Mouse (Mus musculus): ENCODE results near the gene Pnpla3. TPM values are rescaled to one million over a fixed set of nuclear protein-coding genes. Genes with fewer than 3 reads are reported as not detected.
A peak's percentile ranks its signal among the peaks of the same experiment; 100 is the strongest.

Gene Pnpla3
- polyA plus RNA-seq, 1 experiment from 2014 or later: 0.10 TPM

GRCm38 (mm10) chr15:84231113-84231712 is 63.6 kb downstream of the Pnpla3 start:
- Histone ChIP-seq H3K9me3 (replicated peaks) (no peaks in the 10 kb centered on the region), H3K4me1 (peaks cover 50% of the 10 kb centered on the region), H3K27ac (peak overlapping the region; percentile 91), H3K36me3 (peaks cover 15% of the 10 kb centered on the region), H3K4me3 (peak overlapping the region; percentile 66), H3K27me3 (ENCODE audit: low read depth, poor library complexity, severe bottlenecking) (no peaks in the 10 kb centered on the region)
- peak; percentile 63 for DNase-seq (ENCODE audit: low spot score)
- WGBS: 2% methylated on average over 16 of the region's 16 CpGs

- Histone ChIP-seq H3K9me3 (replicated peaks) (no peaks in the 10 kb centered on the region), H3K4me1 (peaks cover 45% of the 10 kb centered on the region), H3K4me3 (peak within 1 kb of the TSS; percentile 66), H3K36me3 (peaks cover 15% of the 10 kb centered on the region), H3K27ac (peak within 1 kb of the TSS; percentile 91), H3K27me3 (ENCODE audit: low read depth, poor library complexity, severe bottlenecking) (no peaks in the 10 kb centered on the region)
- under 1% methylated on average over 53 of the region's 53 CpGs for WGBS
- peak; percentile 79 for DNase-seq (ENCODE audit: low spot score)
These were observed 64.3 kb downstream of the Pnpla3 start, which contains the start of gene Parvb for GRCm38 (mm10) chr15:84231721-84232561. Parvb (plus strand) TSS chr15:84232043.

GRCm38 (mm10) chr15:84232609-84233008 is 65.0 kb downstream of the Pnpla3 start:
- peak overlapping the region; percentile 66 for H3K4me3 ChIP-seq
- H3K36me3 ChIP-seq: peaks cover 15% of the 10 kb centered on the region
- no peak for DNase-seq (ENCODE audit: low spot score)
- no peaks in the 10 kb centered on the region for H3K9me3 ChIP-seq (replicated peaks)
- peak overlapping the region; percentile 91 for H3K27ac ChIP-seq
- 4% methylated on average over 8 of the region's 8 CpGs for WGBS
- peaks cover 52% of the 10 kb centered on the region for H3K4me1 ChIP-seq
- no peaks in the 10 kb centered on the region for H3K27me3 ChIP-seq (ENCODE audit: low read depth, poor library complexity, severe bottlenecking)

DNA sequence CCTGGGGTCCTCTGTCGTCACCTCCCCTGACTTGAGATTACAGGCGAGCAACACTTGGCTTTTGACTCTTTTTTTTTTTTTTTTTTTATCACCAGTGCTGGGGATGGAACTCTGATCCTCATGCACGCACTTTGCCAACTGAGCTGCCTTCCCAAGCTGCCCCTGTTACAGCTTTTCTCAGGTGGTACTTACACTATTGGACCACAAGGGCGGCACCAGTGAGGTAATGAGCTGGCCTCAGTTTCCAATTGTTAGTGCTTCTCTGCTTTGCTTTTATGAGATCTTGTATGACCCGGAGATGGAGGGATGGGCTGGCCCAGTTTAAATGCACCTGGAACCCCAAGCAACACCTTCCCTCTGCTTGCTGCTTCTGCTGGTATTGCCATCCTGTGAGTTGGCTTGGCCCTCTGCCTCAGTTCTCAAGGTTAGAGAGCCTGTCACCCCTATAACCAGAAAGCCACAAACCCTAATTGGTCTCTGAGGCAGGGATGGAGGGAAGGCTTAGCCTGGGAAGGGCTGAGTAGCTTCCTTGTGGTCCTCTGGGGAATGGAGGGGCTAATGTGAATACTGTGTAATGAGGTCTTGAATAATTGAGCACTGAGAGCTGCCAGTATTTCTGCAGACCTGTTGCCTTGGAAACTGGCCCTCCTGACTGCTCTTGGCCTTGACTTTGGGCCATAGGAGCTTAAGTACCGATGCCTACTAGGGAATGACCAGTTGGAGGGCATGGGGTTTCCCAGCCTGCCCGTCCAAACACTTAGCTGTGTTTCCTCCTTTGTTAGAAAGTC is 67.4 kb downstream of the Pnpla3 start:
- Histone ChIP-seq H3K27me3 (ENCODE audit: low read depth, poor library complexity, severe bottlenecking) (0 out of 2 replicates have a peak, but pooled peaks cover 2% of the 10 kb centered on the region), H3K9me3 (replicated peaks) (no peaks in the 10 kb centered on the region), H3K4me1 (peaks cover 75% of the 10 kb centered on the region), H3K36me3 (peaks cover 15% of the 10 kb centered on the region), H3K27ac (0 out of 2 replicates have a peak overlapping the region, but pooled peaks have one; percentile 53), H3K4me3 (no peak overlapping the region)
- no peak for DNase-seq (ENCODE audit: low spot score)
- 90% methylated on average over 7 of the region's 7 CpGs for WGBS

DNA sequence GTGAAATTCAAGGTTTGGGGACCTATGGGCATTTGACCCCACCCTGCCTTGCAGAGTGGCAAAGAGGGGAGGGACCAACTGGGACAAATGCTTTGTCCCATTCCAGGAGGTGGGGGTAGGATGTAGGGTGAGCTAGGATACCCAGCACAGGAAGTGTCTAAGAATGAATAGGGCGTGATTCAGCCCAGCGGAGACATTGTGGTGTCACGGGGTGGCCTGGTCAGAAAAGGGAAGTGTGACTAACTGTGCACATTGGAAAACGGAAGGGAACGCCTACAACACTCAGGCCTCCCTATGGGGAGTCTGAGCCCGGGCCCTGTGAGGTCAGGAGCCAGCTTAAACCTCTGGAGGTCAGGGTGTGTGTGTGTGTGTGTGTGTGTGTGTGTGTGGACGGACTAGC is 68.0 kb downstream of the Pnpla3 start:
- DNase-seq (ENCODE audit: low spot score): no peak
- Histone ChIP-seq H3K27ac (0 out of 2 replicates have a peak overlapping the region, but pooled peaks have one; percentile 53), H3K9me3 (replicated peaks) (no peaks in the 10 kb centered on the region), H3K4me1 (peaks cover 76% of the 10 kb centered on the region), H3K36me3 (peaks cover 15% of the 10 kb centered on the region), H3K27me3 (ENCODE audit: low read depth, poor library complexity, severe bottlenecking) (0 out of 2 replicates have a peak, but pooled peaks cover 2% of the 10 kb centered on the region), H3K4me3 (no peak overlapping the region)
- 92% methylated on average over 7 of the region's 7 CpGs for WGBS

Small RNA genes within 50 kb of the gene (microRNA-seq; reads per million reads assigned to microRNA genes)
- gene Mir6392: not detected

Other genes starting within 250 kb of the Pnpla3 start
- gene Efcab6, start 102.5 kb upstream of the Pnpla3 start, polyA plus RNA-seq (2016; fragmentation: Nextera tagmentation; extraction: Ambion mirVana): not detected in 2 replicates
- gene Sult4a1, start 62.1 kb upstream of the Pnpla3 start, polyA plus RNA-seq (2016; fragmentation: Nextera tagmentation; extraction: Ambion mirVana): 1.2 and 1.3 TPM in 2 replicates
- gene Pnpla5, start 44.7 kb upstream of the Pnpla3 start, polyA plus RNA-seq (2016; fragmentation: Nextera tagmentation; extraction: Ambion mirVana): not detected in 2 replicates
- 117 and 118 TPM in 2 replicates for gene Samm50, start 24.4 kb downstream of the Pnpla3 start, polyA plus RNA-seq (2016; fragmentation: Nextera tagmentation; extraction: Ambion mirVana)
- 9.0 and 11.0 TPM in 2 replicates for gene Parvb, start 64.2 kb downstream of the Pnpla3 start, polyA plus RNA-seq (2016; fragmentation: Nextera tagmentation; extraction: Ambion mirVana)
- gene Parvg, start 156.2 kb downstream of the Pnpla3 start, polyA plus RNA-seq (2016; fragmentation: Nextera tagmentation; extraction: Ambion mirVana): 0.72 and 0.75 TPM in 2 replicates

Measured in limb, embryonic 10.5 days (tissue).